Mouse (Mus musculus) heart, postnatal 0 days (tissue): ENCODE data around the gene Numa1.

Experiments
- CTCF ChIP-seq: IDR thresholded peaks from 2 replicates; pipeline ENCODE4 v1.5.1; 2016; ENCODE audit warnings: antibody characterized with exemption, control low read depth, low read depth
- EP300 ChIP-seq: IDR thresholded peaks from 2 replicates; pipeline ENCODE4 v1.6.1; 2016; ENCODE audit warnings: antibody characterized with exemption, low read depth

DNA sequence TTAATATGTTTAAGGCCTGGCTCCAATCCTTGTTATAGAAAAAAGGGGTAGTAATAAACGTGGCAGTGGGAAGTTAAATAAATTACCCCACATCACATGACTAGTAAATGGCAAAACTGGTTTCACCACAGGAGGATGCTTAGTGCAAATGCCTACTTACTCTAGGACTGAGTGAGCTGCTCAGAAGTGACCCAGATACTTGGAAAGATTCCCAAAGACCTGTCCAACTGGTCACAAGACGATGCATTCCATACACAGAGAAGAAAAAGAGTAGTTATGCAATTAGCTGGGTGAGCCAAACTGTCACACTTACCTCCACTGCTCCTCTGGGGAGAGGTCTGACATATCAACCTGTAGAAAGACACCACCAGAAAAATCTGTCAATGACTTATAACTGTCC lies 108.4 kb downstream of the Numa1 start:
- TF ChIP-seq CTCF (no peak), EP300 (no peak)
